Mouse (Mus musculus) CD4-positive naive resting alpha-beta T cell, adult 76 days (primary cell): ENCODE measurements around the gene Cdc42ep4. TPM values are rescaled to one million over a fixed set of nuclear protein-coding genes. Genes with fewer than 3 reads are reported as not detected.

Experiments
- total RNA-seq: library from RNA; stranded (reverse); gene quantifications from one replicate; pipeline ENCODE4 v1.2.4, GENCODE M21; 2023

Cdc42ep4 gene
- 4.5 TPM for total RNA-seq

GRCm38 (mm10) chr11:113751484-113752084 lies at the start of gene Cdc42ep4:
Gene Cdc42ep4, minus strand, starts transcription at chr11:113751881.

GRCm38 (mm10) chr11:113709731-113710256 lies 41.9 kb downstream of the Cdc42ep4 start, which contains the start of gene Cpsf4l:
Gene Cpsf4l, minus strand, starts transcription at chr11:113710017.

GRCm38 (mm10) chr11:113683957-113684706 lies 67.5 kb downstream of the Cdc42ep4 start, which contains the start of the genes Fam104a and D11Wsu47e:
Gene Fam104a, minus strand, starts transcription at chr11:113684155.
Gene D11Wsu47e, plus strand, starts transcription at chr11:113684412.

Other genes with a start within 250 kb of the Cdc42ep4 start
- not detected for gene Sstr2, start 132.5 kb downstream of the Cdc42ep4 start, total RNA-seq
- 38.9 TPM for gene Cog1, start 102.7 kb downstream of the Cdc42ep4 start, total RNA-seq
- 20.5 TPM for gene Slc39a11, start 101.8 kb downstream of the Cdc42ep4 start, total RNA-seq
- gene Fam104a, start 67.7 kb downstream of the Cdc42ep4 start, total RNA-seq = 23.3 TPM
- gene D11Wsu47e, start 67.5 kb downstream of the Cdc42ep4 start, total RNA-seq = 8.2 TPM
- 0.50 TPM for gene Cpsf4l, start 41.9 kb downstream of the Cdc42ep4 start, total RNA-seq